Mouse (Mus musculus) thymus, adult 2 months (tissue): Measurements from ENCODE around the gene Qrich2. TPM values are rescaled to one million over a fixed set of nuclear protein-coding genes. Genes with fewer than 3 reads are reported as not detected.

Source experiments
- DNase-seq: peaks from one replicate; pipeline ENCODE4 v3.0.0; 2021
- H3K27ac ChIP-seq: fragments of 200-500 bp; 2 replicates; pipeline ENCODE4 v1.5.1; 2012; ENCODE audit warnings: low read length, control low read depth; ENCODE audit not compliant: control insufficient read depth, insufficient read depth
- H3K27me3 ChIP-seq: fragments of 200-500 bp; 2 replicates; pipeline ENCODE4 v1.6.1; 2012; ENCODE audit warnings: mild to moderate bottlenecking, low read length, moderate library complexity, mixed read lengths; ENCODE audit not compliant: control insufficient read depth, insufficient read depth
- H3K36me3 ChIP-seq: fragments of 200-500 bp; 2 replicates; pipeline ENCODE4 v1.6.1; 2012; ENCODE audit warnings: mild to moderate bottlenecking, low read length, moderate library complexity; ENCODE audit not compliant: control insufficient read depth, insufficient read depth
- H3K4me1 ChIP-seq: fragments of 200-500 bp; replicated peaks from 2 replicates; pipeline ENCODE4 v1.6.1; 2012; ENCODE audit warnings: low read length; ENCODE audit not compliant: control insufficient read depth, insufficient read depth
- H3K4me3 ChIP-seq: fragments of 200-500 bp; 2 replicates; pipeline ENCODE4 v1.5.1; 2012; ENCODE audit warnings: mild to moderate bottlenecking, low read length, control low read depth, moderate library complexity; ENCODE audit not compliant: control insufficient read depth, insufficient read depth
- CTCF ChIP-seq: fragments of 200-500 bp; IDR thresholded peaks from 2 replicates; pipeline ENCODE4 v1.5.1; 2012; ENCODE audit warnings: mild to moderate bottlenecking, control low read depth, low read length, moderate library complexity, borderline replicate concordance; ENCODE audit not compliant: control insufficient read depth, poor library complexity, insufficient read depth; ENCODE audit errors: extremely low read depth
- POLR2A ChIP-seq: fragments of 200-500 bp; IDR thresholded peaks from 2 replicates; pipeline ENCODE4 v1.6.1; 2012; ENCODE audit warnings: mild to moderate bottlenecking, low read length, control low read depth, moderate library complexity; ENCODE audit not compliant: control insufficient read depth, poor library complexity, insufficient read depth; ENCODE audit errors: extremely low read depth
- WGBS: fragments of 180-500 bp; shearing (Covaris S2); methylation state at CpG from one replicate; pipeline ENCODE4 v1.1.7; 2018; 5-methylcytosine and 5-hydroxymethylcytosine counted together
- polyA plus RNA-seq: library from polyadenylated mRNA; depleted of rRNA; stranded (reverse); fragments of >200 nt; gene quantifications from 2 replicates; pipeline ENCODE4 v1.2.3, GENCODE M21; 2012

The Qrich2 gene
- polyA plus RNA-seq, 1 experiment: 0.24 TPM

- Histone ChIP-seq H3K27me3 (no peaks in the 10 kb centered on the region), H3K27ac (no peak overlapping the region), H3K4me3 (no peak overlapping the region), H3K36me3 (peaks cover 4% of the 10 kb centered on the region; the same call in 1 of the 2 replicates), H3K4me1 (peaks cover 30% of the 10 kb centered on the region)
- no peak for DNase-seq
- TF ChIP-seq POLR2A (no peak), CTCF (no peak)
- WGBS: 91% methylated on average over 6 of the region's 6 CpGs
These were observed 33.9 kb downstream of the Qrich2 start for GRCm38 (mm10) chr11:116432127-116432526.

GRCm38 (mm10) chr11:116431428-116432077 is 34.5 kb downstream of the Qrich2 start:
- peaks cover 24% of the 10 kb centered on the region for H3K4me1 ChIP-seq
- 0 out of 2 replicates have a peak, but pooled peaks cover 3% of the 10 kb centered on the region for H3K36me3 ChIP-seq
- no peak for DNase-seq
- WGBS: 91% methylated on average over 11 of the region's 11 CpGs
- TF ChIP-seq CTCF (no peak), POLR2A (no peak)
- no peaks in the 10 kb centered on the region for H3K27me3 ChIP-seq
- H3K4me3 ChIP-seq: no peak overlapping the region
- no peak overlapping the region for H3K27ac ChIP-seq

GRCm38 (mm10) chr11:116430723-116431427 is 35.2 kb downstream of the Qrich2 start:
- H3K27me3 ChIP-seq: no peaks in the 10 kb centered on the region
- H3K36me3 ChIP-seq: no peaks in the 10 kb centered on the region
- H3K4me3 ChIP-seq: no peak overlapping the region
- WGBS: 91% methylated on average over 22 of the region's 22 CpGs
- H3K4me1 ChIP-seq: peaks cover 19% of the 10 kb centered on the region
- no peak for DNase-seq
- H3K27ac ChIP-seq: no peak overlapping the region
- TF ChIP-seq POLR2A (no peak), CTCF (no peak)

GRCm38 (mm10) chr11:116429862-116430613 is 36.0 kb downstream of the Qrich2 start:
- peaks cover 11% of the 10 kb centered on the region for H3K4me1 ChIP-seq
- TF ChIP-seq POLR2A (no peak), CTCF (no peak)
- no peaks in the 10 kb centered on the region for H3K27me3 ChIP-seq
- H3K36me3 ChIP-seq: no peaks in the 10 kb centered on the region
- 70% methylated on average over 9 of the region's 9 CpGs for WGBS
- no peak overlapping the region for H3K4me3 ChIP-seq
- no peak overlapping the region for H3K27ac ChIP-seq
- no peak for DNase-seq

- no peak for TF ChIP-seq POLR2A
- no peak for TF ChIP-seq CTCF
- H3K27me3 ChIP-seq: no peaks in the 10 kb centered on the region
- H3K4me1 ChIP-seq: peaks cover 14% of the 10 kb centered on the region
- no peak overlapping the region for H3K27ac ChIP-seq
- DNase-seq: no peak
- H3K36me3 ChIP-seq: no peaks in the 10 kb centered on the region
- WGBS: 65% methylated on average over 13 of the region's 13 CpGs
- no peak overlapping the region for H3K4me3 ChIP-seq
These were observed 36.9 kb downstream of the Qrich2 start for GRCm38 (mm10) chr11:116428872-116429859.
